20 mouse cellular contexts compared by ENCODE assay signal in the genomic region with DNA sequence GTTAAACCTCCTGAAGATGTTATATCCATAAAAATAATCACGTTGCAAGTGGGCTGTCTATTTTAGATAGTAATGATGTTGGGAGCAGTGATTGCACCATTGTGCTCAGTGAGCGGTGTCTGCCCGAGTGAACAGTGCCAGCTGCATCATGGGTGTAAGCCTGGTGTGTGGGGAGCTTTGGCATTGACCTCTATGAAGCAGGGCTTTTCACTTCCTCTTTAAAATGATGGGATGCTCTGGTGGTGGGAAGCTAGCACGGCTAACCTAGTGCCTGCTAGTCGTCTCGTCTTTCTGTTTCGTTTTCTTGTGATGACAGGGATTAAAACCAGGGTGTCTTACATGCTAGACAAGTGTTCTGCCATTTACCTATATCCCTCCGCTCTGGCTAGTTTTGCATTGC.
"Had no signal": no experiment of that assay in that cellular context is flagged by ENCODE, and none has a peak within 500 bp of the region (broad histone marks: within the 10 kb centered on the region; RNA-seq: fewer than 3 reads in every experiment).

No protein-coding gene starts in this region.

- H3K9ac ChIP-seq: limb, embryonic 13.5 days; liver, embryonic 12.5 days; liver, embryonic 15.5 days; lung, embryonic 15.5 days; midbrain, embryonic 12.5 days; midbrain, embryonic 15.5 days; neural tube, embryonic 13.5 days had no signal

- DNase-seq: kidney, adult 18-20 months; kidney, postnatal 25 days; layer of hippocampus, adult 9-11 months; liver; lung, adult 18-20 months; lung, postnatal 10 days; lung, postnatal 36 days; retina, postnatal 1 day; thymus, postnatal 36 days had no signal

- H3K36me3 ChIP-seq: limb, embryonic 10.5 days; limb, embryonic 13.5 days; liver, embryonic 12.5 days; liver, embryonic 15.5 days; lung, embryonic 15.5 days; midbrain, embryonic 12.5 days; midbrain, embryonic 15.5 days; neural tube, embryonic 13.5 days had no signal

- H3K9me3 ChIP-seq: limb, embryonic 10.5 days; limb, embryonic 13.5 days; liver, embryonic 12.5 days; liver, embryonic 15.5 days; lung, embryonic 15.5 days; midbrain, embryonic 12.5 days; midbrain, embryonic 15.5 days; neural tube, embryonic 13.5 days had no signal

- H3K4me2 ChIP-seq: limb, embryonic 13.5 days; liver, embryonic 12.5 days; liver, embryonic 15.5 days; lung, embryonic 15.5 days; midbrain, embryonic 12.5 days; midbrain, embryonic 15.5 days; neural tube, embryonic 13.5 days had no signal

- H3K4me3 ChIP-seq: layer of hippocampus, adult 2 months; limb, embryonic 10.5 days; limb, embryonic 13.5 days; liver, embryonic 12.5 days; liver, embryonic 15.5 days; lung, embryonic 15.5 days; midbrain, embryonic 12.5 days; midbrain, embryonic 15.5 days; neural tube, embryonic 13.5 days had no signal

- H3K4me1 ChIP-seq: limb, embryonic 10.5 days; limb, embryonic 13.5 days; liver, embryonic 12.5 days; liver, embryonic 15.5 days; lung, embryonic 15.5 days; midbrain, embryonic 12.5 days; midbrain, embryonic 15.5 days had no signal

- ATAC-seq: liver, embryonic 12.5 days; midbrain, embryonic 15.5 days had no signal

- H3K27ac ChIP-seq: kidney, postnatal 0 days; layer of hippocampus, adult 2 months; limb, embryonic 10.5 days; limb, embryonic 13.5 days; liver, embryonic 12.5 days; liver, embryonic 15.5 days; lung, embryonic 15.5 days; midbrain, embryonic 12.5 days; midbrain, embryonic 15.5 days; neural tube, embryonic 13.5 days; stomach, postnatal 0 days had no signal

- H3K27me3 ChIP-seq: limb, embryonic 13.5 days; liver, embryonic 12.5 days; liver, embryonic 15.5 days; lung, embryonic 15.5 days; midbrain, embryonic 12.5 days; midbrain, embryonic 15.5 days; neural tube, embryonic 13.5 days had no signal
